Mouse (Mus musculus): ENCODE measurements around the gene Aloxe3.

GRCm38 (mm10) chr11:69077316-69077715, 48.4 kb upstream of the Aloxe3 start:
- TF ChIP-seq MAFK (IDR thresholded peaks at IDR 0.05; ENCODE audit: insufficient read depth, low read depth, low read length) (no peak), CHD2 (IDR thresholded peaks at IDR 0.05; ENCODE audit: low read depth, low read length) (no peak), ZNF384 (IDR thresholded peaks at IDR 0.05; ENCODE audit: low read depth, low read length) (no peak)

Measured in ES-E14 (cell line).